In the genomic region with DNA sequence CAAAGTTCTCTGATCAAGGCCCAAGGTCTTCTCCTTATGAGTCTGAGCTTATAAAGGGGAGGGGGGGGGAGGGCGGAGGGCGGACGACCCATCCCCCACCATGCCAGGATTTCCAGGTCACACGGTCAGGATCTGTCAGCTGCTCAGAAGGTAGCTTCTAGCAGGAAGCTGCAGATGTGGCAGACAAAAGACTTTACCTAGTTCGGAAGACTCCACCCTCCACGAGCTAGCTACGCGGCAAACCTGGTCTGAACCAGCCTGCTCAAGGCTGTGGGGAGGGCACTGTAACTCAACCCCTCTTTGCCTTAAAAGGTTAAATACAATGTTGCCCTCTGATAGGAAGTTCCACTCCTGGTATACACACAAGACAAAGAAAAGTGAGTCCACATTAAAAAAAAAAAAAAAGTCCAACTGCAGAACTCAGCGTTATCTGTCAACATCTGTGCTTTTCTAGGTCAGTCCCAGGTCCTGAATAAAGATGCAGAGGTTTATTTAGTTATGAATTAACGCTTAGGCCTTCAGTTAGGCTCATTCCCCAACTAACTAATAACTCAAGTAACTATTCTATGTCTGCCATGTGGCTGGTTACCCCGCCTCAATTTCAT, we compare ENCODE assay signal across 14 mouse cellular contexts.
A peak's percentile ranks its signal among the peaks of the same experiment; 100 is the strongest.
DNase-seq lines count a peak whose midpoint lies in the region; ATAC-seq and TF ChIP-seq lines count a peak whose summit lies in the region.
"Had no signal": no experiment of that assay in that cellular context is flagged by ENCODE, and none has a peak within 500 bp of the region (broad histone marks: within the 10 kb centered on the region; RNA-seq: fewer than 3 reads in every experiment).

No protein-coding gene starts in this region.

- WGBS in heart, embryonic 12.5 days: 31% methylated on average over 11 of the region's 11 CpGs
- 27% methylated on average over 11 of the region's 11 CpGs for WGBS in stomach, embryonic 14.5 days
- 80% methylated on average over 11 of the region's 11 CpGs for WGBS in cerebellum, adult 2 months

- DNase-seq in heart, postnatal 4 days: no peak
- peak; percentile 38 for DNase-seq in CD4-positive helper T cell, adult 2 months (ENCODE audit: low read depth, low spot score)
- DNase-seq in ZHBTc4 (ENCODE audit: low read depth, low spot score): peak; percentile 93
- DNase-seq in cerebellum, adult 2 months: no peak
- DNase-seq in B cell, adult 2 months: no peak
- DNase-seq in layer of hippocampus, adult 18-20 months (ENCODE audit: low spot score in 2 of 2): no peak
- DNase-seq: kidney, adult 8-10 months; lung, adult 18-20 months; right cerebral cortex, postnatal 4 days had no signal

- H3K4me1 ChIP-seq in heart, embryonic 12.5 days (replicated peaks): peaks cover 16% of the 10 kb centered on the region; the same call in 1 of the 2 replicates
- H3K4me1 ChIP-seq in stomach, embryonic 14.5 days (ENCODE audit: control insufficient read depth, insufficient read depth, low read length): peaks cover 12% of the 10 kb centered on the region; the same call in 1 of the 2 replicates
- no peaks in the 10 kb centered on the region for H3K4me1 ChIP-seq in cerebellum, adult 2 months (ENCODE audit: control insufficient read depth, insufficient read depth, low read length)

- no peaks in the 10 kb centered on the region for H3K36me3 ChIP-seq in heart, embryonic 12.5 days
- no peaks in the 10 kb centered on the region for H3K36me3 ChIP-seq in stomach, embryonic 14.5 days (ENCODE audit: control insufficient read depth, insufficient read depth, low read length)
- H3K36me3 ChIP-seq: embryonic facial prominence, embryonic 15.5 days had no signal

- no peak overlapping the region for H3K27ac ChIP-seq in heart, embryonic 12.5 days (ENCODE audit: poor library complexity, severe bottlenecking)
- H3K27ac ChIP-seq in stomach, embryonic 14.5 days (ENCODE audit: low read length): no peak overlapping the region
- no peak overlapping the region for H3K27ac ChIP-seq in cerebellum, adult 2 months (ENCODE audit: insufficient read depth, low read length)
- H3K27ac ChIP-seq: embryonic facial prominence, embryonic 15.5 days had no signal

- ATAC-seq in heart, embryonic 12.5 days (ENCODE audit: insufficient number of reproducible peaks, low FRiP score): 0 out of 2 replicates have a peak, but pooled peaks have one; percentile 29
- ATAC-seq in stomach, embryonic 14.5 days (ENCODE audit: insufficient number of reproducible peaks, insufficient read depth, low FRiP score, low read depth): 0 out of 2 replicates have a peak, but pooled peaks have one; percentile 42
- ATAC-seq: activated CD4-positive, CD25-positive, alpha-beta regulatory T cell, adult 4 months had no signal

- H3K4me2 ChIP-seq in heart, embryonic 12.5 days: no peak overlapping the region
- no peak overlapping the region for H3K4me2 ChIP-seq in stomach, embryonic 14.5 days (replicated peaks; ENCODE audit: low read depth, low read length)
- H3K4me2 ChIP-seq: embryonic facial prominence, embryonic 15.5 days; midbrain, embryonic 11.5 days had no signal

- H3K4me3 ChIP-seq in heart, embryonic 12.5 days: no peak overlapping the region
- H3K4me3 ChIP-seq in stomach, embryonic 14.5 days (ENCODE audit: low read depth, low read length): no peak overlapping the region
- no peak overlapping the region for H3K4me3 ChIP-seq in cerebellum, adult 2 months (replicated peaks; ENCODE audit: insufficient read depth, low read depth, low read length)
- H3K4me3 ChIP-seq: embryonic facial prominence, embryonic 15.5 days had no signal

- TF ChIP-seq POLR2A in cerebellum, adult 2 months (IDR thresholded peaks at IDR 0.05; ENCODE audit: borderline replicate concordance, insufficient read depth, low read length): no peak

- H3K9ac ChIP-seq in heart, embryonic 12.5 days: no peak overlapping the region
- no peak overlapping the region for H3K9ac ChIP-seq in stomach, embryonic 14.5 days (replicated peaks; ENCODE audit: low read depth, low read length)
- H3K9ac ChIP-seq: embryonic facial prominence, embryonic 15.5 days had no signal

- TF ChIP-seq CTCF in cerebellum, adult 2 months (IDR thresholded peaks at IDR 0.05; ENCODE audit: borderline replicate concordance, insufficient read depth, low read depth, low read length): no peak

- peaks cover 6% of the 10 kb centered on the region for H3K27me3 ChIP-seq in heart, embryonic 12.5 days (replicated peaks)
- no peaks in the 10 kb centered on the region for H3K27me3 ChIP-seq in stomach, embryonic 14.5 days (ENCODE audit: control insufficient read depth, insufficient read depth, low read length)
- H3K27me3 ChIP-seq in cerebellum, adult 2 months (ENCODE audit: control insufficient read depth, insufficient read depth, low read length): no peaks in the 10 kb centered on the region; the same call in 1 of the 2 replicates

- no peaks in the 10 kb centered on the region for H3K9me3 ChIP-seq in heart, embryonic 12.5 days (replicated peaks)
- no peaks in the 10 kb centered on the region for H3K9me3 ChIP-seq in stomach, embryonic 14.5 days (ENCODE audit: control insufficient read depth, low read depth, low read length)
- H3K9me3 ChIP-seq: embryonic facial prominence, embryonic 15.5 days had no signal

Comparison
In these comparisons a context has a peak if more than half of its experiments do, and no peak if none do; other contexts are left out.
1. DNase-seq: peak in CD4-positive helper T cell, adult 2 months (single experiment) and ZHBTc4 (single experiment); none in heart, postnatal 4 days (single experiment), cerebellum, adult 2 months (0 of 2), B cell, adult 2 months (0 of 2) and layer of hippocampus, adult 18-20 months (0 of 2).